Mouse (Mus musculus) MEL (cell line): Measurements from ENCODE around the gene Wdr62. TPM values are rescaled to one million over a fixed set of nuclear protein-coding genes. Genes with fewer than 3 reads are reported as not detected.

ENCODE experiments used
- DNase-seq: peaks from one replicate; pipeline ENCODE4 v3.0.0; 2011; ENCODE audit warnings: low read depth, low spot score
- H3K27ac ChIP-seq: 2 replicates; pipeline ENCODE4 v1.5.1; 2012; ENCODE audit warnings: low read depth, mild to moderate bottlenecking, control low read depth, low read length, moderate library complexity; ENCODE audit not compliant: control insufficient read depth
- H3K27me3 ChIP-seq, 2 experiments: fragments of 150-350 bp in 1 of 2; sonication (generic) in 1 of 2; 2 replicates each; pipeline ENCODE4 v1.6.1; 2012; ENCODE audit warnings: low read length in 2 of 2, mild to moderate bottlenecking in 2 of 2, improper control_type of control experiment in 1 of 2, moderate library complexity in 1 of 2; ENCODE audit not compliant: insufficient read depth in 2 of 2, control insufficient read depth in 1 of 2
- H3K36me3 ChIP-seq, 2 experiments: 2 replicates each; pipeline ENCODE4 v1.6.1; 2012 to 2014; ENCODE audit warnings: low read length in 2 of 2, improper control_type of control experiment in 1 of 2, inconsistent platforms in 1 of 2, mild to moderate bottlenecking in 1 of 2; ENCODE audit not compliant: insufficient read depth in 2 of 2, control insufficient read depth in 1 of 2
- H3K4me1 ChIP-seq, 2 experiments: fragments of 150-350 bp in 1 of 2; sonication (generic) in 1 of 2; 2 replicates each; pipeline ENCODE4 v1.6.1; 2012; ENCODE audit warnings: low read length in 2 of 2, improper control_type of control experiment in 1 of 2, mild to moderate bottlenecking in 1 of 2; ENCODE audit not compliant: insufficient read depth in 2 of 2, control insufficient read depth in 1 of 2
- H3K4me3 ChIP-seq, 2 experiments: fragments of 150-350 bp in 1 of 2; sonication (generic) in 1 of 2; 2 replicates each; pipeline ENCODE4 v1.5.1; 2012; ENCODE audit warnings: low read depth in 2 of 2, low read length in 2 of 2, mild to moderate bottlenecking in 2 of 2, moderate library complexity in 2 of 2, control low read depth in 1 of 2, improper control_type of control experiment in 1 of 2; ENCODE audit not compliant: control insufficient read depth in 1 of 2, insufficient read depth in 1 of 2
- H3K79me2 ChIP-seq: 2 replicates; pipeline ENCODE4 v1.6.1; 2012; ENCODE audit warnings: mild to moderate bottlenecking, low read length, moderate library complexity; ENCODE audit not compliant: control insufficient read depth, poor library complexity, insufficient read depth
- H3K9ac ChIP-seq: 2 replicates; pipeline ENCODE4 v1.6.1; 2012; ENCODE audit warnings: low read depth, mild to moderate bottlenecking, control low read depth, low read length, moderate library complexity; ENCODE audit not compliant: control insufficient read depth, poor library complexity, severe bottlenecking
- H3K9me3 ChIP-seq: fragments of 150-350 bp; sonication (generic); replicated peaks from 2 replicates; pipeline ENCODE4 v1.6.1; 2012; ENCODE audit warnings: mild to moderate bottlenecking, low read length, improper control_type of control experiment, moderate library complexity; ENCODE audit not compliant: insufficient read depth
- BHLHE40 ChIP-seq: IDR thresholded peaks from 2 replicates; pipeline ENCODE4 v1.6.1; 2012; ENCODE audit warnings: low read depth, mild to moderate bottlenecking, inconsistent platforms, low read length, improper control_type of control experiment, borderline replicate concordance
- CHD2 ChIP-seq: IDR thresholded peaks from 2 replicates; pipeline ENCODE4 v1.6.1; 2011; ENCODE audit warnings: low read length, improper control_type of control experiment
- CTCF ChIP-seq, 3 experiments: IDR thresholded peaks in 2 of 3; conservative IDR thresholded peaks in 1 of 3; 2 replicates each; pipeline ENCODE4 v1.5.1; 2011 to 2012; ENCODE audit warnings: low read length in 3 of 3, low read depth in 2 of 3, mild to moderate bottlenecking in 2 of 3, improper control_type of control experiment in 1 of 3, inconsistent platforms in 1 of 3, mixed read lengths in 1 of 3, moderate library complexity in 1 of 3; ENCODE audit not compliant: control insufficient read depth in 1 of 3, insufficient read depth in 1 of 3, poor library complexity in 1 of 3, severe bottlenecking in 1 of 3
- ELF1 ChIP-seq: IDR thresholded peaks from 2 replicates; pipeline ENCODE4 v1.6.1; 2014; ENCODE audit warnings: low read depth, mild to moderate bottlenecking, inconsistent platforms, low read length, improper control_type of control experiment, moderate library complexity
- HCFC1 ChIP-seq: IDR thresholded peaks from 2 replicates; pipeline ENCODE4 v1.6.1; 2012; ENCODE audit warnings: low read depth, mild to moderate bottlenecking, inconsistent platforms, low read length, improper control_type of control experiment, moderate library complexity
- JUND ChIP-seq: IDR thresholded peaks from 2 replicates; pipeline ENCODE4 v1.6.1; 2011; ENCODE audit warnings: low read depth, mild to moderate bottlenecking, improper control_type of control experiment, low read length
- MAX ChIP-seq: IDR thresholded peaks from 2 replicates; pipeline ENCODE4 v1.6.1; 2011; ENCODE audit warnings: low read length, improper control_type of control experiment
- MAZ ChIP-seq: IDR thresholded peaks from 2 replicates; pipeline ENCODE4 v1.6.1; 2012; ENCODE audit warnings: low read depth, mild to moderate bottlenecking, inconsistent platforms, low read length, improper control_type of control experiment
- MXI1 ChIP-seq: IDR thresholded peaks from 2 replicates; pipeline ENCODE4 v1.6.1; 2011; ENCODE audit warnings: mild to moderate bottlenecking, low read depth, low read length, improper control_type of control experiment
- MYB ChIP-seq: IDR thresholded peaks from 2 replicates; pipeline ENCODE4 v1.6.1; 2011; ENCODE audit warnings: mild to moderate bottlenecking, low read depth, low read length, improper control_type of control experiment
- NELFE ChIP-seq: IDR thresholded peaks from 2 replicates; pipeline ENCODE4 v1.6.1; 2011; ENCODE audit warnings: low read depth, low read length, improper control_type of control experiment
- NRF1 ChIP-seq: IDR thresholded peaks from 2 replicates; pipeline ENCODE4 v1.6.1; 2014; ENCODE audit warnings: low read depth, mild to moderate bottlenecking, inconsistent platforms, low read length, improper control_type of control experiment, moderate library complexity; ENCODE audit not compliant: poor library complexity, insufficient read depth, severe bottlenecking
- POLR2A ChIP-seq, 2 experiments: IDR thresholded peaks; 2 replicates each; pipeline ENCODE4 v1.6.1; 2011 to 2012; ENCODE audit warnings: low read length in 2 of 2, mild to moderate bottlenecking in 2 of 2, control low read depth in 1 of 2, improper control_type of control experiment in 1 of 2, low read depth in 1 of 2, moderate library complexity in 1 of 2; ENCODE audit not compliant: control insufficient read depth in 1 of 2, insufficient read depth in 1 of 2, poor library complexity in 1 of 2
- POLR2AphosphoS2 ChIP-seq: IDR thresholded peaks from 2 replicates; pipeline ENCODE4 v1.6.1; 2011; ENCODE audit warnings: low read length, improper control_type of control experiment
- RCOR1 ChIP-seq: IDR thresholded peaks from 2 replicates; pipeline ENCODE4 v1.6.1; 2012; ENCODE audit warnings: low read depth, mild to moderate bottlenecking, inconsistent platforms, low read length, improper control_type of control experiment
- SIN3A ChIP-seq: IDR thresholded peaks from 2 replicates; pipeline ENCODE4 v1.6.1; 2012; ENCODE audit warnings: low read length, improper control_type of control experiment, inconsistent platforms
- SMC3 ChIP-seq: IDR thresholded peaks from 2 replicates; pipeline ENCODE4 v1.6.1; 2011; ENCODE audit warnings: low read depth, low read length, improper control_type of control experiment
- TBP ChIP-seq: IDR thresholded peaks from 2 replicates; pipeline ENCODE4 v1.8.0; 2011; ENCODE audit warnings: low read depth, low read length, improper control_type of control experiment
- USF1 ChIP-seq: IDR thresholded peaks from 2 replicates; pipeline ENCODE4 v1.6.1; 2014; ENCODE audit warnings: low read depth, mild to moderate bottlenecking, inconsistent platforms, low read length, improper control_type of control experiment, moderate library complexity
- ZKSCAN1 ChIP-seq: IDR thresholded peaks from 2 replicates; pipeline ENCODE4 v1.6.1; 2012; ENCODE audit warnings: low read depth, mild to moderate bottlenecking, inconsistent platforms, low read length, improper control_type of control experiment, moderate library complexity
- ZMIZ1 ChIP-seq: IDR thresholded peaks from 2 replicates; pipeline ENCODE4 v1.6.1; 2012; ENCODE audit warnings: low read depth, mild to moderate bottlenecking, inconsistent platforms, low read length, improper control_type of control experiment, moderate library complexity
- polyA plus RNA-seq, 2 experiments: library from polyadenylated mRNA; stranded (reverse) in 1 of 2; unstranded in 1 of 2; fragments of >175 nt in 1 of 2; fragments of >200 nt in 1 of 2; gene quantifications; 2 replicates each; pipeline versions ENCODE4 v1.2.1 to v1.2.4; 2012; ENCODE audit warnings: low replicate concordance in 2 of 2, low read depth in 1 of 2; ENCODE audit not compliant: insufficient read length in 2 of 2, insufficient read depth in 1 of 2, missing spikeins in 1 of 2
- total RNA-seq: library from RNA; depleted of rRNA; stranded (reverse); fragments of 300-350 nt; gene quantifications from 2 replicates; pipeline ENCODE4 v1.2.3, GENCODE M21; 2012

The Wdr62 gene
- total and polyA plus RNA-seq, 3 experiments = 6.5 to 44.8 (median 30.5) TPM

GRCm38 (mm10) chr7:30308076-30309005 lies 28.1 kb upstream of the Wdr62 start, which contains the start of gene Alkbh6:
Gene Alkbh6 (plus strand): TSS chr7:30308717.
- Histone ChIP-seq H3K4me1 (peaks cover 0 to 13% of the 10 kb centered on the region in 2 experiments; a peak in 3 of 4 replicates), H3K27me3 (no peaks in the 10 kb centered on the region), H3K36me3 (no peaks in the 10 kb centered on the region), H3K9ac (peak within 1 kb of the TSS; percentile 72), H3K9me3 (no peaks in the 10 kb centered on the region), H3K27ac (peak within 1 kb of the TSS; percentile 35; the same call in 1 of the 2 replicates), H3K4me3 (peak within 1 kb of the TSS; percentile 59 to 92), H3K79me2 (no peaks in the 10 kb centered on the region; the same call in 1 of the 2 replicates)
- TF ChIP-seq POLR2AphosphoS2 = peak; percentile 96
- TF ChIP-seq TBP = peak; percentile 79; the same call in 1 of the 2 replicates
- peak; percentile 38; the same call in 1 of the 2 replicates for TF ChIP-seq CHD2
- no peak for TF ChIP-seq SMC3
- peak; percentile 85 for TF ChIP-seq HCFC1
- TF ChIP-seq USF1 = no peak
- TF ChIP-seq ZMIZ1 = 0 out of 2 replicates have a peak, but pooled peaks have one; percentile 55
- TF ChIP-seq SIN3A = peak; percentile 81
- peak; percentile 69 for TF ChIP-seq NRF1
- no peak for TF ChIP-seq CTCF (IDR thresholded peaks at IDR 0.05 in 2 of 3, conservative IDR thresholded peaks at IDR 0.05 in 1 of 3; ENCODE audit: control insufficient read depth in 1 of 3, insufficient read depth in 1 of 3, low read depth in 2 of 3, low read length in 3 of 3, poor library complexity in 1 of 3, severe bottlenecking in 1 of 3)
- no peak for TF ChIP-seq BHLHE40
- no peak for TF ChIP-seq ZKSCAN1
- peak; percentile 80 for TF ChIP-seq MXI1
- peak; percentile 69; the same call in 1 of the 2 replicates for TF ChIP-seq MAZ
- TF ChIP-seq ELF1 = peak; percentile 89
- TF ChIP-seq MYB = no peak
- no peak for TF ChIP-seq JUND
- peak; percentile 27 for TF ChIP-seq RCOR1
- TF ChIP-seq MAX = peak; percentile 54
- peak; percentile 94 for TF ChIP-seq NELFE
- TF ChIP-seq POLR2A (IDR thresholded peaks at IDR 0.05; ENCODE audit: control insufficient read depth in 1 of 2, insufficient read depth in 1 of 2, low read depth in 1 of 2, low read length in 2 of 2, poor library complexity in 1 of 2) = peak; percentile 78 to 98
- DNase-seq = peak; percentile 98
